Mouse (Mus musculus) ES-E14 (cell line): ENCODE data around the gene Stpg4. TPM values are rescaled to one million over a fixed set of nuclear protein-coding genes. Genes with fewer than 3 reads are reported as not detected.

ENCODE experiments used
- DNase-seq: peaks from one replicate; pipeline ENCODE4 v3.0.0-alpha.2; 2013; ENCODE audit warnings: low read depth, low spot score
- H3K27ac ChIP-seq: 2 replicates; pipeline ENCODE4 v1.5.1; 2012; ENCODE audit warnings: low read depth, mild to moderate bottlenecking, low read length, moderate library complexity, mixed read lengths; ENCODE audit not compliant: poor library complexity, insufficient read depth, severe bottlenecking
- H3K36me3 ChIP-seq: 2 replicates; pipeline ENCODE4 v1.6.1; 2012; ENCODE audit warnings: mild to moderate bottlenecking, low read length, moderate library complexity, mixed read lengths; ENCODE audit not compliant: control insufficient read depth, poor library complexity, insufficient read depth, severe bottlenecking
- H3K4me1 ChIP-seq, 2 experiments: fragments of 150-350 bp in 1 of 2; sonication (generic) in 1 of 2; 2 replicates each; pipeline ENCODE4 v1.6.1; 2012; ENCODE audit warnings: low read length in 2 of 2, mild to moderate bottlenecking in 1 of 2, mixed read lengths in 1 of 2; ENCODE audit not compliant: control insufficient read depth in 2 of 2, insufficient read depth in 2 of 2, poor library complexity in 1 of 2
- H3K4me3 ChIP-seq, 2 experiments: fragments of 150-350 bp in 1 of 2; sonication (generic) in 1 of 2; 2 replicates each; pipeline ENCODE4 v1.5.1; 2012; ENCODE audit warnings: low read length in 2 of 2, low read depth in 1 of 2, mild to moderate bottlenecking in 1 of 2, mixed read lengths in 1 of 2; ENCODE audit not compliant: insufficient read depth in 1 of 2, poor library complexity in 1 of 2, severe bottlenecking in 1 of 2
- H3K9ac ChIP-seq: 2 replicates; pipeline ENCODE4 v1.6.1; 2012; ENCODE audit warnings: low read depth, mild to moderate bottlenecking, low read length, mixed read lengths; ENCODE audit not compliant: poor library complexity, insufficient read depth, severe bottlenecking
- H3K9me3 ChIP-seq: fragments of 150-350 bp; sonication (generic); 2 replicates; pipeline ENCODE4 v1.6.1; 2012; ENCODE audit warnings: low read depth, mild to moderate bottlenecking, low read length; ENCODE audit not compliant: control insufficient read depth, insufficient read depth
- CHD2 ChIP-seq: IDR thresholded peaks from 2 replicates; pipeline ENCODE4 v1.6.1; 2014; ENCODE audit warnings: mild to moderate bottlenecking, low read depth, low read length, inconsistent platforms
- HCFC1 ChIP-seq: IDR thresholded peaks from 2 replicates; pipeline ENCODE4 v1.6.1; 2012; ENCODE audit warnings: low read length, inconsistent platforms, borderline replicate concordance; ENCODE audit not compliant: insufficient read depth
- MAFK ChIP-seq: IDR thresholded peaks from 2 replicates; pipeline ENCODE4 v1.6.1; 2014; ENCODE audit warnings: mild to moderate bottlenecking, low read depth, low read length, inconsistent platforms; ENCODE audit not compliant: insufficient read depth
- ZC3H11A ChIP-seq: IDR thresholded peaks from 2 replicates; pipeline ENCODE4 v1.6.1; 2012; ENCODE audit warnings: low read depth, mild to moderate bottlenecking, inconsistent platforms, low read length, borderline replicate concordance
- ZNF384 ChIP-seq: IDR thresholded peaks from 2 replicates; pipeline ENCODE4 v1.6.1; 2012; ENCODE audit warnings: low read depth, low read length, inconsistent platforms
- in situ Hi-C, 2 experiments: fragments of 600-800 bp; cut with MboI; formaldehyde crosslinking; loops; one replicate each; pipeline ENCODE4 v1.15.1; 2025; ENCODE audit warnings: low sequenced_read_pairs in 2 of 2, inconsistent platforms in 1 of 2; ENCODE audit not compliant: unreplicated experiment in 2 of 2
- total RNA-seq: library from RNA; depleted of rRNA; stranded (reverse); fragments of 300-350 nt; gene quantifications from 2 replicates; pipeline ENCODE4 v1.2.3, GENCODE M21; 2012

Stpg4 gene
- total RNA-seq, 1 experiment = not detected

DNA sequence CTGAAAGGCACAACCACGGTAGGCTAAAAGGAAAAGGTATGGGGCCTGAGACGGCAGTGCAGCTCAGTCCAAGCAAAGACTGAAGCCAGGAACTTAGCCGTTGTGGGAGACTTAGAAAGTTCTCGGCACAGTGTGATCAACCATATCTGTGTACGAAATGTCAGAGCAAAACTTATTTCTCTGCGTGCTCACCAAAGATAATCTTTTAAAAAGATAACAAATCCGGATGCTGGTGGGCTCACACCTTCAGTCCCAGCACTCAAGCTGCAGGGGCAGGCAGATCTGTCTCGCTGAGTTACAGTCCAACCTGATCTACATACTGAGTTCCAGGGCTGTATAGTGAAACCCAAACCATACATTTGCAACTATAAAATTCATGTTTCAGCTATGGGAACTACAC lies 41.9 kb upstream of the Stpg4 start:
- no peaks in the 10 kb centered on the region for H3K9me3 ChIP-seq
- H3K4me1 ChIP-seq = peaks cover 14 to 34% of the 10 kb centered on the region in 2 experiments
- H3K9ac ChIP-seq = no peak overlapping the region
- in situ Hi-C loops = no loop called here
- H3K27ac ChIP-seq = no peak overlapping the region
- no peak for DNase-seq
- H3K36me3 ChIP-seq = no peaks in the 10 kb centered on the region
- TF ChIP-seq CHD2 (no peak), MAFK (no peak), ZNF384 (no peak), ZC3H11A (no peak), HCFC1 (no peak)
- no peak overlapping the region for H3K4me3 ChIP-seq

DNA sequence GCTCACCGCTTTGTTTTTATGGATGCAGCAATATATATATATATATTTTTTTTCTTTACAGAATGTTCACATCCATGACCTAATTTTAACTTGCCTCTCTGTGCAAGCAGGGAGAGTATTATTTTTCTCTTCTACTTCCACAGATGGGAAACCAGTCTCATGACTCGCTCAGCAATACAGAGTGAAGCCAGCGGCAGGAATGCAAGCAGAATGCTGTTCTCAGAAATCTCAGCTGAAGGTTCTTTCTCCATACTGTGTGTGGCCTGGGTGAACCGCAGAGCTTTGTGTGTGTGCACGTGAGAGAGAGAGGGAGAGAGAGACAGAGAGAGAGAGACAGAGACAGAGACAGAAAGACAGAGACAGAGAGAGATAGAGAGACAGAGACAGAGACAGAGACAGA lies 41.1 kb upstream of the Stpg4 start:
- in situ Hi-C loops = no loop called here
- H3K9ac ChIP-seq = no peak overlapping the region
- no peak overlapping the region for H3K27ac ChIP-seq
- no peaks in the 10 kb centered on the region for H3K36me3 ChIP-seq
- TF ChIP-seq ZNF384 (no peak), MAFK (no peak), ZC3H11A (no peak), CHD2 (no peak), HCFC1 (no peak)
- peaks cover 14 to 27% of the 10 kb centered on the region in 2 experiments for H3K4me1 ChIP-seq
- no peak overlapping the region for H3K4me3 ChIP-seq
- DNase-seq = no peak
- H3K9me3 ChIP-seq = no peaks in the 10 kb centered on the region

DNA sequence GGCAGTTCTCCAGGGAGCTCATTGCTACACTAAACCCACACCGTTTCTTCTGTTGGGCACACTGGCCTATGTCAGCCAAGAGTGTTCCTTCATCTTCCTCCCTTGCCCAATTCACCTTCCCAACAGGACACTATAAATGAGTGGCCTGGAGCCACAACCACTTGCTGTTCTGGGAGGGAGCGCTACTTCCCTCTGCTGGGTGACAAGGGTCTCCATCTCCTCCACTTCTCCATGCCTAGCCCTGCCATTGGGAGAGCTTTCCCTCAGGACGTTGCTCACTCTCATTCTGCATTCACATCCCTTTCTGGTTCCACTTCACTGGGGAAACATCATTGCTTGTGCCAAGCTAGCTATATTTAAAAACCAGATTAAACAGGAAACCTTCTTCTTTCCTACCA lies 34.0 kb upstream of the Stpg4 start:
- H3K4me3 ChIP-seq = no peak overlapping the region
- no peak for DNase-seq
- in situ Hi-C loops = no loop called here

DNA sequence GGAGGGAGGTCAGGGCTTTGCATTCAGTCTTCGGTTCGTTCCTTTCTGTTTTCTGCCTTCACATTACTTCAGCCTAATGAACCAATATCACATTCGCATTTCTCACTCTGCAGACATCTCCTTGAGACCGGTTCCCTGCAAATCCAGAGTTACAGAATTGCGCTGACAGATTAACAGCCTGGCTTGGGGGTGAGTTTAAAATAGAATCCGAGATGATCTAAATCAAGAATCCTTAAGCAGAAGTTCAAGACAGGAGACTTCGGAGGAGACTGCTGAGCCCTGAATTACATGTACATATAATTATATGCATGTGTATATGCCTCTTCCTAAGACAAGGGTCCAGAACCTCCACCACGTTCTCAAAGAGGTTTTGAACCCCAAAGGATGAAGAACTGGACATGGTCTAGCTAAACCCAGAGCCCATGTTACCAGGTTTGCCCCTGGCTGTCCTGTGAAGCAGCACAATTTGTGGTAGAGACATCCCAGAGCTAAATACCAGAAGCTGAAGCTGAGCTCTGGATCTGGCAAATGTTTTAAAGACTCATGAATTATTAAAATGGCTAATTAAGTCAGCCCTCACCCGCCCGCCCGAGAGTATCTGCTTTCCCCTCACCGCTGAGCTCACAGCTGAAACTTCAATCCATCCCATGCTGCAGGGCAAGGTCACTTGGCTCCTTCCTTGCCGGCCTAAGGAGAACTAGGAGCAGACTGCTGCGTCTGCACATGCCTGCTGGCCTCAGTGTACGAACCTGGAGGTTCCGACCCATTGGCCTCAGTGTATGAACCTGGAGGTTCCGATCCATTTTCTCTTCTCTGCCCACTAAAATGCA lies 33.3 kb upstream of the Stpg4 start:
- no peak for DNase-seq

More for the DNA sequence above, 34.0 kb upstream of the Stpg4 start:
- TF ChIP-seq CHD2 = no peak
- TF ChIP-seq ZC3H11A = no peak
- TF ChIP-seq HCFC1 = no peak
- no peak for TF ChIP-seq ZNF384
- no peak for TF ChIP-seq MAFK
- H3K4me1 ChIP-seq = peaks cover 2 to 6% of the 10 kb centered on the region in 2 experiments; a peak in 2 of 4 replicates
- H3K9ac ChIP-seq = no peak overlapping the region
- no peak overlapping the region for H3K27ac ChIP-seq
- H3K9me3 ChIP-seq = no peaks in the 10 kb centered on the region
- H3K36me3 ChIP-seq = no peaks in the 10 kb centered on the region

More for the DNA sequence above, 33.3 kb upstream of the Stpg4 start:
- no peak for TF ChIP-seq HCFC1
- TF ChIP-seq ZC3H11A = no peak
- no peak for TF ChIP-seq CHD2
- TF ChIP-seq MAFK = no peak
- no peak for TF ChIP-seq ZNF384
- in situ Hi-C loops = no loop called here
- no peak overlapping the region for H3K9ac ChIP-seq
- H3K27ac ChIP-seq = no peak overlapping the region
- no peaks in the 10 kb centered on the region for H3K36me3 ChIP-seq
- no peak overlapping the region for H3K4me3 ChIP-seq
- peaks cover 2 to 6% of the 10 kb centered on the region in 2 experiments; a peak in 2 of 4 replicates for H3K4me1 ChIP-seq
- H3K9me3 ChIP-seq = no peaks in the 10 kb centered on the region
